Mouse (Mus musculus) hindbrain, embryonic 15.5 days (tissue): ENCODE data around the gene Gm29427. TPM values are rescaled to one million over a fixed set of nuclear protein-coding genes. Genes with fewer than 3 reads are reported as not detected.

Source experiments
- ATAC-seq: fragments of 200-750 bp; cut with Nextera tagmentation; 2 replicates; pipeline ENCODE4 v1.8.0; 2017; ENCODE audit warnings: low read depth, moderate number of reproducible peaks, moderate TSS enrichment; ENCODE audit not compliant: low FRiP score
- H3K27ac ChIP-seq: fragments of 300-500 bp; sonication (generic); replicated peaks from 2 replicates; pipeline ENCODE4 v1.5.1; 2015; ENCODE audit warnings: mild to moderate bottlenecking, inconsistent platforms
- H3K27me3 ChIP-seq: fragments of 300-500 bp; sonication (generic); 2 replicates; pipeline ENCODE4 v1.6.1; 2015; ENCODE audit warnings: control low read depth, inconsistent platforms
- H3K36me3 ChIP-seq: fragments of 300-500 bp; sonication (generic); 2 replicates; pipeline ENCODE4 v1.6.1; 2015; ENCODE audit warnings: control low read depth, inconsistent platforms
- H3K4me1 ChIP-seq: fragments of 300-500 bp; sonication (generic); replicated peaks from 2 replicates; pipeline ENCODE4 v1.6.1; 2015; ENCODE audit warnings: control low read depth, inconsistent platforms
- H3K4me2 ChIP-seq: fragments of 300-500 bp; sonication (generic); 2 replicates; pipeline ENCODE4 v1.6.1; 2015; ENCODE audit warnings: moderate library complexity, mild to moderate bottlenecking, inconsistent platforms
- H3K4me3 ChIP-seq: fragments of 300-500 bp; sonication (generic); 2 replicates; pipeline ENCODE4 v1.5.1; 2015; ENCODE audit warnings: mild to moderate bottlenecking, inconsistent platforms
- H3K9ac ChIP-seq: fragments of 300-500 bp; sonication (generic); 2 replicates; pipeline ENCODE4 v1.6.1; 2015; ENCODE audit warnings: inconsistent platforms
- H3K9me3 ChIP-seq: fragments of 300-500 bp; sonication (generic); 2 replicates; pipeline ENCODE4 v1.6.1; 2016; ENCODE audit warnings: control low read depth, inconsistent platforms
- WGBS: fragments of 180-500 bp; shearing (Covaris S2); methylation state at CpG from one replicate; pipeline ENCODE4 v1.1.7; 2015; 5-methylcytosine and 5-hydroxymethylcytosine counted together
- polyA plus RNA-seq: library from polyadenylated mRNA; unstranded; fragments of >200 nt; fragmentation: Nextera tagmentation; extraction: Ambion mirVana; gene quantifications from 2 replicates; pipeline ENCODE4 v1.2.1, GENCODE M21; 2015

The Gm29427 gene
- polyA plus RNA-seq, 1 experiment from 2014 or later: not detected

DNA sequence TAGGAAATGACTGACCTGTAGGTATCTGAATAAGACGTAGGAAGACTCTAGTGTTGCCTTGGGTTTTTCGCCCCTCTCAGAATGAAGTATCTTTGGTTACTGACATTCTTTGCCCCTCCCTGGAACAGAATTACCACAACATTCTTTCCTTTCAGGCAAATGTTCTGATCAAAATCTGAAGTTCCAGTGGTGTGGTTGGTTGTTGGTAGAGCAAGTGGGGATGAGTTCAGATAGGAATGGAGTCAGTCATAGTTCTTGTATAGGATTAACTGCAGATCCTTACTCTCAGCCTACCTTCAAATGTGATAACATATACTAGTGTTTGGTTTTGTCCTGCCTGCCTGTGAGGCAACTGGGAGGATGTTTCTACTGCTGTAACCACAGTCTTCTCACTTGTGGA, 86.1 kb downstream of the Gm29427 start, which contains the start of gene Zp3r:
Gene Zp3r, minus strand, starts transcription at position 101 of the 400 bp plus-strand sequence.
- Histone ChIP-seq H3K36me3 (no peaks in the 10 kb centered on the region), H3K4me2 (no peak within 1 kb of the TSS), H3K4me3 (no peak within 1 kb of the TSS), H3K9ac (no peak within 1 kb of the TSS), H3K27ac (no peak within 1 kb of the TSS), H3K4me1 (no peaks in the 10 kb centered on the region), H3K27me3 (no peaks in the 10 kb centered on the region), H3K9me3 (no peaks in the 10 kb centered on the region)
- WGBS: 96% methylated on average over 2 of the region's 2 CpGs
- no peak for ATAC-seq

Other genes with a start within 250 kb of the Gm29427 start
- not detected in 2 replicates for gene Zp3r, start 86.2 kb downstream of the Gm29427 start, polyA plus RNA-seq
- gene C4bp, start 54.2 kb downstream of the Gm29427 start, polyA plus RNA-seq: not detected in 2 replicates
- gene Yod1, start 1.5 kb upstream of the Gm29427 start, polyA plus RNA-seq: 16.4 and 16.8 TPM in 2 replicates
- 17.3 and 20.2 TPM in 2 replicates for gene Pfkfb2, start 13.5 kb upstream of the Gm29427 start, polyA plus RNA-seq
- 0.39 and 0.56 TPM in 2 replicates for gene AA986860, start 16.2 kb upstream of the Gm29427 start, polyA plus RNA-seq
- not detected in 2 replicates for gene Fcamr, start 85.1 kb upstream of the Gm29427 start, polyA plus RNA-seq
- gene Pigr, start 110.9 kb upstream of the Gm29427 start, polyA plus RNA-seq: not detected in 2 replicates
- gene Fcmr, start 149.9 kb upstream of the Gm29427 start, polyA plus RNA-seq: 0.92 and 1.3 TPM in 2 replicates
- gene Il24, start 171.7 kb upstream of the Gm29427 start, polyA plus RNA-seq: not detected in 2 replicates
- gene Il20, start 195.7 kb upstream of the Gm29427 start, polyA plus RNA-seq: not detected in 2 replicates
- not detected in 2 replicates for gene Il19, start 224.3 kb upstream of the Gm29427 start, polyA plus RNA-seq